Mouse (Mus musculus) kidney, adult 2 months (tissue): ENCODE data around the gene Sema5a. TPM values are rescaled to one million over a fixed set of nuclear protein-coding genes. Genes with fewer than 3 reads are reported as not detected.

ENCODE experiments used
- DNase-seq: peaks from one replicate; pipeline ENCODE4 v3.0.0; 2021
- H3K27ac ChIP-seq: fragments of 200-500 bp; 2 replicates; pipeline ENCODE4 v1.5.1; 2012; ENCODE audit warnings: low read depth, low read length, control low read depth, inconsistent platforms; ENCODE audit not compliant: insufficient read depth
- H3K27me3 ChIP-seq: fragments of 200-500 bp; replicated peaks from 2 replicates; pipeline ENCODE4 v1.6.1; 2012; ENCODE audit warnings: mild to moderate bottlenecking, moderate library complexity, low read length, inconsistent platforms; ENCODE audit not compliant: control insufficient read depth, insufficient read depth
- H3K36me3 ChIP-seq: fragments of 200-500 bp; 2 replicates; pipeline ENCODE4 v1.6.1; 2012; ENCODE audit warnings: mild to moderate bottlenecking, moderate library complexity, low read length, inconsistent platforms; ENCODE audit not compliant: control insufficient read depth, insufficient read depth
- H3K4me1 ChIP-seq: fragments of 200-500 bp; 2 replicates; pipeline ENCODE4 v1.6.1; 2011; ENCODE audit warnings: low read length; ENCODE audit not compliant: control insufficient read depth, insufficient read depth
- H3K4me3 ChIP-seq: fragments of 200-500 bp; 2 replicates; pipeline ENCODE4 v1.5.1; 2011; ENCODE audit warnings: mild to moderate bottlenecking, low read depth, low read length, control low read depth; ENCODE audit not compliant: insufficient read depth
- CTCF ChIP-seq: fragments of 200-500 bp; conservative IDR thresholded peaks from 2 replicates; pipeline ENCODE4 v1.5.1; 2011; ENCODE audit warnings: low read depth, mild to moderate bottlenecking, control low read depth, low read length, moderate library complexity, mixed read lengths; ENCODE audit not compliant: insufficient read depth, insufficient read length
- POLR2A ChIP-seq: fragments of 200-500 bp; IDR thresholded peaks from one replicate; pipeline ENCODE4 v1.6.1; 2011; ENCODE audit warnings: low read depth, low read length, control low read depth
- WGBS: fragments of 180-500 bp; shearing (Covaris S2); methylation state at CpG from one replicate; pipeline ENCODE4 v1.1.7; 2018; 5-methylcytosine and 5-hydroxymethylcytosine counted together
- polyA plus RNA-seq: library from polyadenylated mRNA; depleted of rRNA; stranded (reverse); fragments of >200 nt; gene quantifications from 2 replicates; pipeline ENCODE4 v1.2.3, GENCODE M21; 2012

Sema5a gene
- polyA plus RNA-seq, 1 experiment = 11.6 TPM

DNA sequence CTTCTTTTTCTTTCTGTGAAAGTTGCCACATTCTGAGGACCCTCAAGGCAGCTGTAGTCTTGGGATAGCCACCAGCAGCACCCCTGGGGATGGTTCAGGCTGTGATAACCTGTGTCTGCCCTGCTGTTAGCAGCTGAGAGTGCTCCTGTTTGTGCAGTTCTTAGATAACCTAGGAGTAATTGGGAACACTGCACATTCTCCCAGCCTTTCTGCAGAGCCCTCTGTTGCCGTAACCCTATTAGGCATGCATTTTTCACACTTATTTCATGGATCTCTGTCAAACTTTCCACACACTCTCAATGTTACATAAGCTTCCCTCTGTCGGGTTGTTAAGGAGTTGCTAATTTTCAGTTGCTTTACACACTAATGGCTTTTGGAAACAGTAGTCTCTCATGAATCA lies 34.0 kb downstream of the Sema5a start:
- Histone ChIP-seq H3K27ac (no peak overlapping the region), H3K4me3 (no peak overlapping the region), H3K4me1 (peaks cover 6% of the 10 kb centered on the region), H3K27me3 (no peaks in the 10 kb centered on the region), H3K36me3 (no peaks in the 10 kb centered on the region)
- peak; percentile 7 for DNase-seq
- 40% methylated on average over 2 of the region's 2 CpGs for WGBS
- no peak for TF ChIP-seq POLR2A
- TF ChIP-seq CTCF = no peak

- TF ChIP-seq POLR2A (no peak), CTCF (no peak)
- peaks cover 6% of the 10 kb centered on the region for H3K4me1 ChIP-seq
- WGBS = 70% methylated on average over 4 of the region's 4 CpGs
- H3K4me3 ChIP-seq = no peak overlapping the region
- H3K27ac ChIP-seq = no peak overlapping the region
- DNase-seq = peak; percentile 40
- H3K27me3 ChIP-seq = no peaks in the 10 kb centered on the region
- no peaks in the 10 kb centered on the region for H3K36me3 ChIP-seq
Observed at GRCm38 (mm10) chr15:32281374-32281773, 36.8 kb downstream of the Sema5a start.

DNA sequence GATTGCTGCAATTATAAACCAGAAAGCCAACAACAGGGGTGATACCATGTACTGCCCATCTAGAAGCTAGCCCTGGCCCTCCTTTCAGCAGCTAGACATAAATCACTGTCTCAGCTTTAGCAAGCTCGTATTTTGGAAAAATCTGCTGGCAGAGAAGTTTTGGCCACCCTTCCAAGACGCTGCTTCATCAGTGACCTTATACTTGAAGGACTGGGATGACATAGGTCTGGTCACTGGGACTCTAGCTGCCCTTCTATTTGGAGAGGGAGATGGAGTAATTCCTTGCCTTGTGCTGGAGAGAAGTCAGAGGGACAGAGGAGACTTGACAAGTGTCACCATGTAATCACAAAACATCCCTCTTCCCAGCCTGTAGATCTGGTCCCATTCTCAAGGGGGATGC lies 40.1 kb downstream of the Sema5a start:
- DNase-seq = no peak
- Histone ChIP-seq H3K4me3 (no peak overlapping the region), H3K27ac (no peak overlapping the region), H3K27me3 (no peaks in the 10 kb centered on the region), H3K4me1 (no peaks in the 10 kb centered on the region; the same call in 1 of the 2 replicates), H3K36me3 (no peaks in the 10 kb centered on the region)
- 65% methylated on average over 2 of the region's 2 CpGs for WGBS
- no peak for TF ChIP-seq CTCF
- no peak for TF ChIP-seq POLR2A

DNA sequence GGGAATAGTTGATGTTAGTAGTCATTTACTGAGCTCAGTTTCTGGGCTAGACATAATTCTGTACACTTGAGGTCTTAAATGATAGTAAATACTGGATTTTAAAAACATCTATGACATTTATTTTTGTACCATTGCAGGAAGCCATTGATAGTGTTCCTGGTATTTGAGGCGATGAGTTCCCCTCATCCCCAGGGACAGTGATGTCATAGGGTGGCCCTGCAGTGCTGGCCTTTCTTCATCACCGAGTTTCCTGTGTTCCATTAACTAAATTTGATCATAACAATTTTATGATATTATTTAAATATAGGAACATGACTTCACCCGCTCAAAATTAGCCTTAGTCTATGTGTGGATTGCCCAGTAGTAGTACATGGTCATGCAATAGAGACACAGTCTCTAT lies 41.7 kb downstream of the Sema5a start:
- Histone ChIP-seq H3K4me3 (no peak overlapping the region), H3K27ac (no peak overlapping the region), H3K36me3 (no peaks in the 10 kb centered on the region), H3K4me1 (no peaks in the 10 kb centered on the region; the same call in 1 of the 2 replicates), H3K27me3 (no peaks in the 10 kb centered on the region)
- 74% methylated on average over 3 of the region's 3 CpGs for WGBS
- TF ChIP-seq CTCF = no peak
- TF ChIP-seq POLR2A = no peak
- peak; percentile 20 for DNase-seq

DNA sequence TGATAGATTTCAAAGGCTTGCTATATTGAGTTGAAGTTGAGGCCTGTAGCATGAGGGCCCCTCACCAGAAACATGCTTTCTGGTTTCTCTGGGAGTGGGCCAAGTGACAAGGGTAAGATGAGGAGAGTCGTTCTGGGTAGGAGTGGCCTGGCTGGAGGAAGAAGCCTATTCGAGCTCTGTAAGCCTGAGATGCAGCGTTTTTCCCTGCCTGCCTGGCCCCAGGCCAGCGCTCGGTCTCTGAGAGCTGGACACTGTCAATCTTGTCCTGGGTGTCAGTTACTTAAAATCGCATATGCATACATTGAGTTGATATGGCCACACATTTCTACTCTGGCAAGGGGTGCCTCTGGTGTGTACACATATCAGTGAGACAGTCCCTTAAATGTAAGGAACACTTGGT lies 43.9 kb downstream of the Sema5a start:
- H3K27me3 ChIP-seq = no peaks in the 10 kb centered on the region
- TF ChIP-seq POLR2A (no peak), CTCF (no peak)
- H3K27ac ChIP-seq = no peak overlapping the region
- no peaks in the 10 kb centered on the region for H3K36me3 ChIP-seq
- H3K4me1 ChIP-seq = no peaks in the 10 kb centered on the region
- no peak overlapping the region for H3K4me3 ChIP-seq
- peak; percentile 29 for DNase-seq
- 25% methylated on average over 6 of the region's 6 CpGs for WGBS

- no peaks in the 10 kb centered on the region for H3K36me3 ChIP-seq
Observed at GRCm38 (mm10) chr15:32291000-32291399, 46.4 kb downstream of the Sema5a start.

DNA sequence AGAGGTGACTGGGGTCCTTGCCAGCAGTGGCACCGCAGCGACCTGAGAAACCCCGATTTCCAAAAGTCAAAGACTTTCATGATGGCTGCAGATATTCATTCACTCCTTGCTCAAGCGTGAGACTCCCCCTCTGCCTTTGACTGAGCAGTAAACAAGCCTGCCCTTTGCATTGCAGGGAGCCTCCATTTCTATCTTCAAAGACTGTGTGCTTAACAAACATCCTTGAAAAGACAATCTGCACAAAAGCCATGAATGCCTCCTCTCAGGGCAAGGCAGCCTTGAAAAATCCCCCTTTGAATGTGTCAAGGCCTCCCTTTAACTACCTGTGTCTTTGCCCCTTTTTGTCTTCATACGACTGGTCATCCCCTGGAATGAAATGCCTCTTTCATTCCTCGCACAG lies 51.9 kb downstream of the Sema5a start:
- 90% methylated on average over 6 of the region's 6 CpGs for whole genome bisulfite sequencing
- H3K27ac ChIP-seq = no peak overlapping the region
- no peak overlapping the region for H3K4me3 ChIP-seq
- no peaks in the 10 kb centered on the region; the same call in 1 of the 2 replicates for H3K4me1 ChIP-seq
- no peaks in the 10 kb centered on the region for H3K27me3 ChIP-seq
- DNase-seq = no peak
- TF ChIP-seq CTCF (no peak), POLR2A (no peak)
- H3K36me3 ChIP-seq = no peaks in the 10 kb centered on the region

More at GRCm38 (mm10) chr15:32291000-32291399, 46.4 kb downstream of the Sema5a start:
- H3K4me3 ChIP-seq = no peak overlapping the region
- H3K27ac ChIP-seq = no peak overlapping the region
- no peaks in the 10 kb centered on the region for H3K4me1 ChIP-seq
- no peaks in the 10 kb centered on the region for H3K27me3 ChIP-seq
- WGBS = 80% methylated on average over 3 of the region's 3 CpGs
- DNase-seq = no peak
- TF ChIP-seq CTCF (no peak), POLR2A (no peak)
